Mouse (Mus musculus) adrenal gland, postnatal 36 days (tissue): ENCODE data around the gene Usf1. TPM values are rescaled to one million over a fixed set of nuclear protein-coding genes. Genes with fewer than 3 reads are reported as not detected.

Experiments
- DNase-seq, 2 experiments: peaks; one replicate each; pipeline ENCODE4 v3.0.0; 2021; ENCODE audit warnings: mixed read lengths in 1 of 2
- total RNA-seq, 2 experiments: library from RNA; stranded (reverse); gene quantifications; 2 replicates each; pipeline ENCODE4 v1.2.3; 2021

The Usf1 gene
- total RNA-seq, 2 experiments from 2014 or later, result 54.1 to 72.9 TPM

GRCm38 (mm10) chr1:171452522-171452921 lies 41.4 kb downstream of the Usf1 start:
- no peak for DNase-seq

- no peak for DNase-seq
Observed at GRCm38 (mm10) chr1:171452923-171453322, 41.8 kb downstream of the Usf1 start.

DNA sequence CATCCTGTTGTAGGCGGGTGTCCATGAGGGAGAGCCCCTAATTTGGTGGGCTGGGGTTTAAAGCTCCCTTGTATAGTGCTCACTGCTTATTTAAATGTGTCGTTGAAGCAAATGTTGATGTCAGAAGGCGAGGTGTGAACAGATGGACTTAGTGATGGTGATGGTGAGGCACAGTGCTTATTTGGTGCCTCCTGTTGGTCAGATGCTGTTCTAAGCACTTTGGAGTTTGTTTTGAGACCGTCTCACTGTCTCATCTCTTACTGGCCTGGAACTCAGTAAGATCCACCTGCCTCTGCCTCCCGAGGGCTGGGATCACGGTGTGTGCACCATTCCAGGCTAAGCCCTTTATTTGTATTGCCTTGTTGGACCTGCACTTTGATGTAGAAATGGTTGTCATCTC lies 43.8 kb downstream of the Usf1 start:
- DNase-seq, result no peak

DNA sequence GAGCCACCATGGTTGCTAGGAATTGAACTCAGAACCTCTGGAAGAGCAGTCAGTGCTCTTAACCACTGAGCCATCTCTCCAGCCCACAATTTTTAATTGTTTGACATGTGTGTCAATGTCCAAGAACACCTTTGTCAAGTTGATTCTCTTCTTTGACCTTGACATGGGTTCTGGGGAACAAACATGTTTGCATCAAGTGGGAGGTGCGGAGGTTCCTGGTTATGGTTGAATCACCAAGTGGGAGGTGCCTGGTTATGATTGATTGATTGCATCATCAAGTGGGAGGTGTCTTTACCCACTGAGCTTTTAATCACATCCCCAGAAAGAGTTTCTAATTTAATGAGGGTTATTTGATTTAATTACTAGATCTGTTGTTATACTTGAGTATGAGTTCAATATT lies 46.5 kb downstream of the Usf1 start:
- DNase-seq, result no peak

- DNase-seq, result no peak
Observed at GRCm38 (mm10) chr1:171459791-171460190, 48.7 kb downstream of the Usf1 start.

DNA sequence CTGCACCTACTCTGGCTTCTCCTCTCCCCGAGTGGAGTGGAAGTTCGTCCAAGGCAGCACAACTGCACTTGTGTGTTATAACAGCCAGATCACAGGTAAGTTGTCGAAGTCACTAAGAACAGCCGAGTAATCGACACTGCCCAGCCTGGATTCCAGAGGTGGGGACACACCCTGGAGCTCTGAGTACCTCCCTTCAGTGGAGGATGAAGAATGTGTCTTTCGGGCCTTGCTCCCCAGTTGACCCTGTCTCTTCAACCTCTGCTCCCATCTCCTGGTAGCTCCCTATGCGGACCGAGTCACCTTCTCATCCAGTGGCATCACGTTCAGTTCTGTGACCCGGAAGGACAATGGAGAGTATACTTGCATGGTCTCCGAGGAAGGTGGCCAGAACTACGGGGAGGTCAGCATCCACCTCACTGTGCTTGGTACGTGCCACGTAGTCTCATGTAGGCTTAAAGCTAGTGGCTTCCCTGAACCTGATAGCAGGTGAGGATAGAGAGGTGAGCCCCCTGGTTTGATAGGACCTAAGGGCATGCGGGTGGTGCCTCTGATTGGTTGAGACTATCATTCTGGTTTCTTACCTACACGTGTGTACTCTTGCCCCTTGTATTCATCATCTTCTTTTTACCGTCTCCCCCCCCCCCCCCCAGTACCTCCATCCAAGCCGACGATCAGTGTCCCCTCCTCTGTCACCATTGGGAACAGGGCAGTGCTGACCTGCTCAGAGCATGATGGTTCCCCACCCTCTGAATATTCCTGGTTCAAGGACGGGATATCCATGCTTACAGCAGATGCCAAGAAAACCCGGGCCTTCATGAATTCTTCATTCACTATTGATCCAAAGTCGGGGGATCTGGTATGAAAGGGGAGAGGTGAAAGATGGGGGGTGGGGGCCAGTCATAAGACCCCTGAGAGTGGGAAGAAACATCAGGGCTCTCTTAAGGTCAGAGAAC lies 49.7 kb downstream of the Usf1 start:
- no peak for DNase-seq

DNA sequence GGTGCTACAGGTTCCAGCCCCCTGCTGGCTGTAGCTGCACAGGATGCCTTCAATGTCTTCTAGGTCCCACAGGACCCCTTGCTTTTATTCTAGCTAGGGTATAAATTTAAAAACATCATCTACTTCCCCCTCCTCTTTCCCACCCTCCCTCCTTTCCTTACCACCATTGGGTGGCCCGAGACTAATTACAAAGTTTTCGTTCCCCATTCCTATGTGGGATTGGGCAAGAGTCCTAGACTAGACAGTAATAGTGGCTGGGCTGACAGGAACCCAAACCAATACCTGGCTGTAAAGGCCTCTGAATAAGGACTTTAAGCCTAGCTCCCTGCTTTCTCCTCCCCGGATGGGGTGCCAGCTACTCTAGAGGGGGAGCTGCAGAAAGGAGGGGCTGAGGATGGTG lies 52.0 kb downstream of the Usf1 start:
- no peak for DNase-seq

- no peak for DNase-seq
Observed at GRCm38 (mm10) chr1:171465749-171466412, 54.8 kb downstream of the Usf1 start.

- DNase-seq, result no peak
Observed at GRCm38 (mm10) chr1:171466565-171466964, 55.5 kb downstream of the Usf1 start.

Other genes with a start within 250 kb of the Usf1 start
- gene Pcp4l1, start 215.0 kb upstream of the Usf1 start, total RNA-seq, result 10 to 100 TPM; 42.0 to 53.6 TPM
- gene Nr1i3, start 197.3 kb upstream of the Usf1 start, total RNA-seq, result under 1 TPM in 1 of 2 experiments, not detected in 1; 0.13 TPM
- gene Tomm40l, start 188.8 kb upstream of the Usf1 start, total RNA-seq, result 10 to 100 TPM; 51.4 to 65.3 TPM
- 1 to 10 TPM; 2.2 to 6.4 TPM for gene Apoa2, start 186.3 kb upstream of the Usf1 start, total RNA-seq
- gene Fcer1g, start 176.9 kb upstream of the Usf1 start, total RNA-seq, result 10 to 100 TPM; 15.2 to 20.4 TPM
- 1 to 10 TPM in 1 of 2 experiments, under 1 TPM in 1; 0.79 to 4.2 TPM for gene Adamts4, start 160.9 kb upstream of the Usf1 start, total RNA-seq
- gene Ndufs2, start 159.9 kb upstream of the Usf1 start, total RNA-seq, result 100 to 1,000 TPM; 657 to 866 TPM
- gene B4galt3, start 141.0 kb upstream of the Usf1 start, total RNA-seq, result 10 to 100 TPM; 27.1 to 36.6 TPM
- gene Ppox, start 130.1 kb upstream of the Usf1 start, total RNA-seq, result 10 to 100 TPM; 31.1 to 40.8 TPM
- gene Usp21, start 123.3 kb upstream of the Usf1 start, total RNA-seq, result 10 to 100 TPM; 37.1 to 44.3 TPM
- gene Ufc1, start 116.3 kb upstream of the Usf1 start, total RNA-seq, result 100 to 1,000 TPM; 162 to 182 TPM
- 10 to 100 TPM; 29.1 to 36.9 TPM for gene Dedd, start 82.2 kb upstream of the Usf1 start, total RNA-seq
- gene Nit1, start 65.7 kb upstream of the Usf1 start, total RNA-seq, result 10 to 100 TPM; 79.5 to 79.9 TPM
- gene Pfdn2, start 65.6 kb upstream of the Usf1 start, total RNA-seq, result 100 to 1,000 TPM; 133 to 155 TPM
- 1 to 10 TPM in 1 of 2 experiments, under 1 TPM in 1; 0.96 to 4.4 TPM for gene Klhdc9, start 50.5 kb upstream of the Usf1 start, total RNA-seq
- under 1 TPM; 0.23 TPM for gene Nectin4, start 41.2 kb upstream of the Usf1 start, total RNA-seq
- 1 to 10 TPM; 2.6 to 3.6 TPM for gene Arhgap30, start 22.4 kb upstream of the Usf1 start, total RNA-seq
- 1 to 10 TPM; 1.3 to 3.6 TPM for gene Tstd1, start 7.6 kb downstream of the Usf1 start, total RNA-seq
- 10 to 100 TPM; 39.7 to 51.0 TPM for gene F11r, start 26.2 kb downstream of the Usf1 start, total RNA-seq
- gene Alyref2, start 92.2 kb downstream of the Usf1 start, total RNA-seq, result 1 to 10 TPM; 6.1 to 7.2 TPM
- gene Itln1, start 124.0 kb downstream of the Usf1 start, total RNA-seq, result not detected
- under 1 TPM; 0.40 to 0.63 TPM for gene Cd244a, start 147.9 kb downstream of the Usf1 start, total RNA-seq
- gene Ly9, start 196.1 kb downstream of the Usf1 start, total RNA-seq, result 1 to 10 TPM in 1 of 2 experiments, under 1 TPM in 1; 0.49 to 1.4 TPM
- gene Slamf7, start 241.7 kb downstream of the Usf1 start, total RNA-seq, result 1 to 10 TPM in 1 of 2 experiments, under 1 TPM in 1; 0.43 to 1.1 TPM